Mouse (Mus musculus) hindlimb bud, embryonic 11.5 days (tissue): ENCODE results near the gene Apc2.

ENCODE experiments used
- DNase-seq: peaks from one replicate; pipeline ENCODE4 v3.0.0-alpha.2; 2012; ENCODE audit warnings: low read depth, low spot score; ENCODE audit errors: extremely low spot score

The Apc2 gene

GRCm38 (mm10) chr10:80262776-80263365 lies 32.9 kb upstream of the Apc2 start:
- no peak for DNase-seq

DNA sequence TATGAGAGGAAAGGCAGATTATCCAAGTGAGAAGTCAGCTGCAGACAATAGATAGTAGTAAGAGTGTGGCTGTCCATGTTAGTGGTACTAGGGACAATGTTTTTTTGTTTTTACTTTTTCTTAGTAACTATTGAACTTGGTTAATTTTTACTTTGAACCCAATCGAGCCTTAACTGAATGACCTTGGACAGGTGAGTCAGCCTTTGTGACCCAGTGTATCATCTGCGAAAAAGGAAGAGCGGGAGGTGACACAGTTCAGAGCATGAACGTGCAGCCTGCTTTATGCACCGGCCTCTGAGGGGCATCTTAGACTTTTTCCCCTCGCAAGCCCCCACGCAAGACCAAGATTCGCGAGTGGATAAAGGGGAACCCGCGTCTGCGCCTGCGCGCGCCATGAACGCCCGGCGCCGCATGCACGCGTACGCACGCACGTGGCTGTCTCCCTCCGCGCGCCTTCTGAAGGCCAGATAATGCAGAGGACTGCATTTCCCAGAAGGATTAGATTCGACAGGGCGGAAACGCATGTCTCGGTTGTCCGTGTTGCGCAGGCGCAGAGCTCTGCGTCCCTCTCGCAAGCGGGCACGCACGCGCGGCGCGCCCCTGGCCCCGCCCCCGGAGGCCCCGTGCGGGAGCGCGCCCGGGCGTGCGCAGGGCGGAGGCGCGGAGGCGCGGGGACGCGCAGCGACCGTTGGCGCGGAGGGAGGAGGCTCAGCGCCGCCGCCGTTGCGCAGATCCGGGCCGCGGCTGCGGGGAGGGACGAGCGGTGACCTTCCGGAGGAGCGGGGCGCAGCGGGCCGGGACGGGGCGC lies 31.2 kb upstream of the Apc2 start:
- peak; percentile 99 for DNase-seq

DNA sequence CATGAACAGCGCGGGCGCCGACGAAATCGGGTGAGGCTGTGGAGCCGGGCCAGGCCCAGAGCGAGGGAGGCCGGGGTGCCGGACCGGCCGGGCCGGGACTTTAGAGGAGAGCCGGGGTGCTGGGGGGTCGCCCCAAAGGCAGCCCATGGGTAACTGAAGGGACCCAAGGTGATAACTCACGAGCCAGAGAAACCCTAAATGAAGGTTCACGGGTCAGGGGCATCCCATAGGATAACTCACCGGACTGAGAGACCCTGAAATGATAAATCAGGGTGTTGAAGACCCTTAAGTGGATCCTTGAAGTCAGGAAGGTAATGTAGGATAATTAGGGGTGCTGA lies 30.7 kb upstream of the Apc2 start:
- no peak for DNase-seq

DNA sequence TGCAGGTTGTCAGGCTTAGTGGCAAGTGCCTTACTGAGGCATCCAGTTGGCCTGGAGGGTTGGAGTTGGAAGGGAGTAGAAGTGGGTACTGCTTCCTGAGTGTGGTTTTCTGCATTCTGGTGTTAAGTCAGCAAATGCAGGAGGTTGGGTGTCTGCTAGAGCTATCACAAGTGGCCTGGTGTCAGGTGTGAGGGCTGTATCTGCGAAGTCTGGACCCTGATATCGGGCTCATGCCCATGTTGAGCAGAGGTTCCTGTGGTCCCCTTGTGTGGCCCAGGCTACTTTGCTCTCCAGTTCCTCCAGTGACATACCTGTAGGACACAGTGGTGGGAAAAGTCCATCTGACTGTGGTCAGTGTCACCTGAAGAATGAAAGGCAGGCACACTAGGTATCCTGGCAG lies 25.7 kb upstream of the Apc2 start:
- DNase-seq, result no peak

DNA sequence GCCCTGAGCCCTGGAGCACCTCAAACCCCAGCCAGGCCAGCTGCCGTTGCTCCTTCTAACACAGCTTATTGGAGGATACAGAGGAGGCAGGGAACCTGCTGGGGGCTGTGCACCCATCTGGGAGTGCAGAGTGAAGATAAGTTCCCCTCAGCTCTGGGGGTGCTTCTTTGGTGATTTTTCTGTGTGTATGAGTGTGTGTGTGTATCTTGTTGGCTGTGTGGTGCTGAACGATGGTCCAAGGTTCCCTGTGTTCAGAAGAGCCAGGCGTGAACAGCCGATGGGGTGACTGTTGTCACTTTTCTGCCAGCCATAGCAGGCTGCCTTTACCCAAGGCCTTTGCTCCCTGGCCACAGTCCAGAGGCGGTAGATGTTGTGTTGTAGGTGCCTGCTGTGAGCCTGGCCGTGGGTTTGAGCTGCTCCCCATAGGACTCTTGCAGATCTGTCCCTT lies 25.0 kb upstream of the Apc2 start:
- DNase-seq, result no peak

DNA sequence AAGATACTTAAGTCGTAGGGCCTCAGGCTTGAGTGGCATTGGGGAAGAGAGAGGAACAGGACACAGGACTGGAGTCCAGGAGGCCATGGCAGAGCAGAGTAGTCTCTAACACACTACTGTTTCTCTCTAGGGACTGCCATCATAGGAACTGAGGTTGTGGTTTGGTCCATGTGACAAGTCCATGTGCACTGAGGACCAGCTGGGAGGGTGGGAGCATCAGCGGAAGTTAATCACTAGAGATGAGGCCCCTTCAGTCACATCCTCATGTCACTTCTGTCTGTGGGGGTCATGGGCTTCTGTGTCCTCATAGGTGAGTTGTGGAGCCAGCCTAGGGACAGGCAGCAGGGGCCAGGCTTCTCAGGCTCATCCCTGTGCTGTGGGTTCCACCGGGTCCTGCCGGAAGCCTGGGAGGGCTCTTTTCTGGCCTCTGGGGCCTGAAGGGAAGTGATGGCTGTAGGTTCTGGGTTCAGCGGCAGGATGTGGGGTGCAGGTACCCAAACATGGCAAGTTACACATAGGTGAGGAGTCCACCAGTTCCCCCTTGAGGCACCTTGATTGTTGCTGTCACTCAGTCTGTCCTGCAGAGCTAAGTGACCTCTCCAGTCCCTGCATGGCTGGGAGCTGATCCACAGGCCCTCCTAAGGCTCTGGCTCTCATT lies 24.5 kb upstream of the Apc2 start:
- DNase-seq, result no peak

- DNase-seq, result no peak
Measured at GRCm38 (mm10) chr10:80271870-80272585, 23.7 kb upstream of the Apc2 start.

- DNase-seq, result no peak
Measured at GRCm38 (mm10) chr10:80273847-80274246, 21.9 kb upstream of the Apc2 start.

DNA sequence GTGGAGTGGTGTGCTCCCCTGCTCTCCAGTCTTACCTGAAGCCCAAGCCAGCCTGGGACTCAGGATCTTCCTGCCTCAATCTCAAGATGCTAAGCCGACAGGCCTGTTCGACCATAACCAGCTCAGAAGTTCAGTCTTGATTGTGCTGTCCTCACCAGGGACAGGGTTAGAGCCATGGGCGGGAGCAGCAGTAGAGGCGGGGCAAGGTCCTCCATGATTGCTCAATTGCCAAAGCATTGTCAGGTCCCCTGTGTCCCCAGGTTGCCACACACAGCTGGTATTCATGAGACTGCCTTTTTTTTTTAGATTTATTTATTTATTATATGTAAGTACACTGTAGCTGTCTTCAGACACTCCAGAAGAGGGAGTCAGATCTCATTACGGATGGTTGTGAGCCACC lies 19.5 kb upstream of the Apc2 start:
- DNase-seq, result no peak

DNA sequence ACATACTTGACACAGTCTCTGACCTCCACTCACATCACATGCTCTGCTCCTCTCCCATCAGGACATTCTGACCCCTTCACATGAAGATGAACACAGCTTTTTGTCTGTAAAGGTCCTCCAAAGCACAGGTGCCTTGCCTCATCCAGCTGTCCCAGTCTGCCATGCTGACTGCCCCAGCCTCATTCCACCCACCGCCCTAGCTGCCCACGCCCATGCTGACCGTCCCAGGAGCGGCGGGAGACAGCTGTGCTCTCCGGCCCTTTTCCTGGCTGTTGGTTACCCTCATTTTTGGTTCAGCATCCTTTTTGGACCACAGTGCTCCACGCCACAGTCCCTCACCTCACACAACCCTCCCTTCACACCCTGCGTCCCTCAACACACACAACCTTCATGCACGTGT lies 17.4 kb upstream of the Apc2 start:
- no peak for DNase-seq

GRCm38 (mm10) chr10:80279273-80279672 lies 16.5 kb upstream of the Apc2 start:
- no peak for DNase-seq

- no peak for DNase-seq
Measured at GRCm38 (mm10) chr10:80281304-80281703, 14.5 kb upstream of the Apc2 start.

GRCm38 (mm10) chr10:80281921-80282371 lies 13.8 kb upstream of the Apc2 start:
- no peak for DNase-seq

- DNase-seq, result no peak
Measured at GRCm38 (mm10) chr10:80282481-80283441, 13.0 kb upstream of the Apc2 start.

DNA sequence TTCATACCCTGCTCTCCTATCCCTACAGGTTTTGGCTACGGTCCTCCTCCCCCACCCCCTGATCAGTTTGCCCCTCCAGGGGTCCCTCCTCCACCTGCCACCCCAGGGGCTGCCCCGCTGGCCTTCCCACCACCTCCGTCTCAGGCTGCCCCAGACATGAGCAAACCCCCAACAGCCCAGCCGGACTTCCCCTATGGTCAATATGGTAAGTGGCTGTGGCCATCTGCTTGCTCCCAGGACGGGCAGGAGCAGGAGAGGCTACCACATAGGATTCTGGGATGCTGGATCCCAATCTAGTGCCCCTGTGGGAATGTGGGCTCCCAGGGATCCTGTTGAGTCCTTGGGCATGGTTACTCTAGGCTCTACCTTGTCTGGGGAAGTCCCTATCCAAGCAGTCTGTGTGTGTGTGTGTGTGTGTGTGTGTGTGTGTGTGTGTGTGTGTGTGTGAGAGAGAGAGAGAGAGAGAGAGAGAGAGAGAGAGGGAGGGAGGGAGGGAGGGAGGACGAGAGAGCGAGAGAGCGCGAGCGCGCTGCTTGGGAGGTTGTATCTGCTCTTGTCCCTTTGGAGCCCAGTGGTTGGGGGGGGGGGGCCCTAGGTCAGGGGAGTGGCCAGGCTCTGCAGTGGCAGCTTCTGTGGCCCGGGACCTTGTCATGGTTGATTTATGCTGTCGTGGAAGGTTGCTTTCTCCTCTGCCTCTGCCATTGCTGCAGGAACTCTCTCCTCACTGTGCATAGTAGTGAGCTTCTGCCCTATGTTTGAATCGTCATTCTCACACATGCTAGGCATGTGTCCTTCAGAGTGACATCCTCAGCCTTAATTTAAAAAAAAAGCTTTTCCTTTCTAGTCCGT lies 10.3 kb upstream of the Apc2 start:
- DNase-seq, result no peak

DNA sequence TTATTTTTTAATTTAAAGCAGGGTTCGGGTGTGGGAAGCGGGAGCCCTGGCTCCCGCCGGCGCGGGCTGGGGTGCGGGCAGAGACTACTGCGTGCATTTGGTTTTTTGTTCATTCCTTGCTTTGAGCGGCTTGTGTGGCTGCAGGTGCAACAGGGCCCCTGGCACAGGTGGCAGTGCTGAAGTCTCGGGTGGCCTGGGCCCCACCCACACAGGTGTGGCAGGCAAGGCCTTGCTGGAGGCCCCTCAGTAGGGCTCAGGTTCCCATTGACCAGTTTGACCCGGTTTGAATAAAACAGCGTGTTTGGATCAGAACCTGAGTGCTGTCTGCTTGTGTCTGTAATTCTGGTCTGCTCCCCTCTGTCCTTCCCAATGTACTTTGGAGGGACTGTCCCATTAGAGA lies 7.7 kb upstream of the Apc2 start:
- no peak for DNase-seq

DNA sequence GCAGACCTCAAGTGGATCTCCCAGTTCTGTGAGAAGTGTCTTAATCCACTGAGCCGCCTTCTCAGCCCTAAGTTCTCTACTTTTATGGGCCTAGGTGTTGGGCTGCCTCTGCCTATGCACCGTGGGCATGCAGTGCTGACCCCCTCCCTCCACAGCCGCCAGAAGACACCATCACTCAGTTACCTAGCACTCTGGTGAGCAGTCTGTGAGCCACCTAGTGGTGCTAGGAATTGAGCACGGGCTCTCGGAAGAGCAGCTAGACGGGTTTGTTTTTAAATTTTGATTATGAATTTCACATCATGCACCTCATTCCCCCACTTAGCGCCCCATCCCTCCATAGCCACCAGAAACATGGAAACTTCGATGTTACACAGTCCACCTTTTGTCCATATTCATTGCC lies 7.1 kb upstream of the Apc2 start:
- DNase-seq, result no peak

DNA sequence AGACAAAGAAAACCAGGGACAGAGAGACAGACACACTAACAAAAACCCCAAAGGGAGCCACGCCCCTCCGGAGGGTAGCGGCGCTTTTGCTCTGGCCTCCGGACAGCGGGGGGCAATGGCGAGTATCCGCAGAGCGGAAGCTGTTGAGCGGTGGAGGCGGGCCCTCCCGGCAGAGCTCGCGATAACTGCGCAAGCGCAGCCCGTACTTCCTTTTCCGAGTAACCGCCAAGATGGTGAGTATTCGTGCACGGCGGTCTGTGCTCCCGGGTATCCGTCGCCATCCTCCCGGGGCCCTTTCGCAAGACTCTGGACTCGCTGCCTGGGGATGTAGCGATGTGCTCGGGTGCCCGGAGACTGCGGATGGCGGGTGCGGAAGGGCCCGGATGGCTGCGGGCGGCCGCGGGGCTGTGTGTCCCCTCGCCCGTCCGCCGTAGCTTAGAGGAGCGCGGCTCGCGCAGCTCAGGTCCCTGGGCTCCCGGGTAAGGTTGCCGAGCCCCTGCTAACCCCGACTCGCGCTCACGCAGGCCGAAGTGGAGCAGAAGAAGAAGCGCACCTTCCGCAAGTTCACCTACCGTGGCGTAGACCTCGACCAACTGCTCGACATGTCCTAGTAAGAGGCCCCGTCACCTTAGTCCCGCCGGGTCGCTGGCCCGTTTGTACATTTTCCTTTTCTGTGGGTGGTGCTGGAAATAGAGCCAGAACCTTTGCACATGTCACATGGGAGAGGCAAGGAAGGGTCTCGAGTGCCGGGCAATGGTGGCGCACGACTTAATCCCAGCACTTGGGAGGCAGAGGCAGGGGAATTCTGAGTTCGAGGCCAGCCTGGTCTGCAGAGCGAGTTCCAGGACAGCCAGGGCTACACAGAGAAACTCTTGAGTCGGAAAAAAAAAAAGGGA lies 3.3 kb upstream of the Apc2 start, which contains the start of gene Rps15:
TSS of gene Rps15 (plus strand) at position 203 of the 896 bp plus-strand sequence.
- DNase-seq, result peak; percentile 86
